Mouse (Mus musculus) hindbrain, embryonic 13.5 days (tissue): ENCODE data around the gene Sdk2. TPM values are rescaled to one million over a fixed set of nuclear protein-coding genes. Genes with fewer than 3 reads are reported as not detected.

ENCODE experiments used
- ATAC-seq: fragments of 200-750 bp; cut with Nextera tagmentation; 2 replicates; pipeline ENCODE4 v1.8.0; 2017; ENCODE audit warnings: moderate TSS enrichment; ENCODE audit not compliant: low FRiP score
- H3K27ac ChIP-seq: fragments of 300-500 bp; sonication (generic); 2 replicates; pipeline ENCODE4 v1.5.1; 2015; ENCODE audit warnings: inconsistent platforms, mild to moderate bottlenecking, moderate library complexity
- H3K27me3 ChIP-seq: fragments of 300-500 bp; sonication (generic); 2 replicates; pipeline ENCODE4 v1.6.1; 2015; ENCODE audit warnings: mild to moderate bottlenecking, inconsistent platforms
- H3K36me3 ChIP-seq: fragments of 300-500 bp; sonication (generic); 2 replicates; pipeline ENCODE4 v1.6.1; 2015; ENCODE audit warnings: mild to moderate bottlenecking, inconsistent platforms
- H3K4me1 ChIP-seq: fragments of 300-500 bp; sonication (generic); replicated peaks from 2 replicates; pipeline ENCODE4 v1.6.1; 2015; ENCODE audit warnings: inconsistent platforms
- H3K4me2 ChIP-seq: fragments of 300-500 bp; sonication (generic); 2 replicates; pipeline ENCODE4 v1.6.1; 2015; ENCODE audit warnings: inconsistent platforms, mild to moderate bottlenecking, moderate library complexity
- H3K4me3 ChIP-seq: fragments of 300-500 bp; sonication (generic); 2 replicates; pipeline ENCODE4 v1.5.1; 2015; ENCODE audit warnings: mild to moderate bottlenecking, inconsistent platforms
- H3K9ac ChIP-seq: fragments of 300-500 bp; sonication (generic); 2 replicates; pipeline ENCODE4 v1.6.1; 2015; ENCODE audit warnings: mild to moderate bottlenecking, inconsistent platforms
- H3K9me3 ChIP-seq: fragments of 300-500 bp; sonication (generic); 2 replicates; pipeline ENCODE4 v1.6.1; 2016; ENCODE audit warnings: inconsistent platforms
- WGBS: fragments of 180-500 bp; shearing (Covaris S2); methylation state at CpG from one replicate; pipeline ENCODE4 v1.1.7; 2015; 5-methylcytosine and 5-hydroxymethylcytosine counted together
- polyA plus RNA-seq: library from polyadenylated mRNA; unstranded; fragments of >200 nt; fragmentation: Nextera tagmentation; extraction: Ambion mirVana; gene quantifications from 2 replicates; pipeline ENCODE4 v1.2.1, GENCODE M21; 2015

Sdk2 gene
- polyA plus RNA-seq, 1 experiment from 2014 or later: 4.2 TPM

GRCm38 (mm10) chr11:113736848-113737552 is 329.8 kb downstream of the Sdk2 start:
- WGBS: 77% methylated on average over 11 of the region's 11 CpGs
- no peak overlapping the region for H3K27ac ChIP-seq
- ATAC-seq: no peak
- no peaks in the 10 kb centered on the region for H3K9me3 ChIP-seq
- no peak overlapping the region for H3K4me2 ChIP-seq
- peaks cover 10% of the 10 kb centered on the region for H3K36me3 ChIP-seq
- peaks cover 62% of the 10 kb centered on the region for H3K4me1 ChIP-seq
- H3K4me3 ChIP-seq: no peak overlapping the region
- H3K27me3 ChIP-seq: no peaks in the 10 kb centered on the region
- no peak overlapping the region for H3K9ac ChIP-seq

GRCm38 (mm10) chr11:113735151-113735550 is 331.7 kb downstream of the Sdk2 start:
- Histone ChIP-seq H3K9me3 (no peaks in the 10 kb centered on the region), H3K4me2 (no peak overlapping the region), H3K9ac (no peak overlapping the region), H3K4me3 (no peak overlapping the region), H3K27ac (no peak overlapping the region), H3K27me3 (no peaks in the 10 kb centered on the region), H3K4me1 (peaks cover 71% of the 10 kb centered on the region), H3K36me3 (peaks cover 3% of the 10 kb centered on the region; the same call in 1 of the 2 replicates)
- 80% methylated on average over 6 of the region's 6 CpGs for WGBS
- ATAC-seq: no peak

- no peak overlapping the region for H3K9ac ChIP-seq
- H3K4me1 ChIP-seq: peaks cover 66% of the 10 kb centered on the region
- WGBS: 48% methylated on average over 6 of the region's 6 CpGs
Measured at GRCm38 (mm10) chr11:113733631-113734364, 333.0 kb downstream of the Sdk2 start.

GRCm38 (mm10) chr11:113731945-113732612 is 334.8 kb downstream of the Sdk2 start:
- WGBS: 91% methylated on average over 10 of the region's 10 CpGs
- Histone ChIP-seq H3K4me3 (no peak overlapping the region), H3K9me3 (no peaks in the 10 kb centered on the region), H3K9ac (no peak overlapping the region), H3K27me3 (no peaks in the 10 kb centered on the region), H3K4me2 (no peak overlapping the region), H3K36me3 (peaks cover 27% of the 10 kb centered on the region), H3K27ac (no peak overlapping the region), H3K4me1 (peaks cover 65% of the 10 kb centered on the region)
- no peak for ATAC-seq

More at GRCm38 (mm10) chr11:113733631-113734364, 333.0 kb downstream of the Sdk2 start:
- Histone ChIP-seq H3K4me3 (no peak overlapping the region), H3K4me2 (no peak overlapping the region), H3K27me3 (no peaks in the 10 kb centered on the region), H3K27ac (0 out of 2 replicates have a peak overlapping the region, but pooled peaks have one; percentile 18), H3K36me3 (peaks cover 10% of the 10 kb centered on the region), H3K9me3 (no peaks in the 10 kb centered on the region)
- no peak for ATAC-seq

- H3K4me1 ChIP-seq: peaks cover 68% of the 10 kb centered on the region
- H3K9me3 ChIP-seq: no peaks in the 10 kb centered on the region
- no peak overlapping the region for H3K4me3 ChIP-seq
- no peak for ATAC-seq
- no peaks in the 10 kb centered on the region for H3K27me3 ChIP-seq
- H3K27ac ChIP-seq: no peak overlapping the region
- H3K9ac ChIP-seq: no peak overlapping the region
- peaks cover 38% of the 10 kb centered on the region for H3K36me3 ChIP-seq
- H3K4me2 ChIP-seq: no peak overlapping the region
- 85% methylated on average over 3 of the region's 3 CpGs for WGBS
Measured at GRCm38 (mm10) chr11:113730879-113731278, 336.0 kb downstream of the Sdk2 start.

GRCm38 (mm10) chr11:113729917-113730316 is 336.9 kb downstream of the Sdk2 start:
- ATAC-seq: no peak
- peaks cover 45% of the 10 kb centered on the region for H3K36me3 ChIP-seq
- no peak overlapping the region for H3K27ac ChIP-seq
- no peaks in the 10 kb centered on the region for H3K9me3 ChIP-seq
- H3K9ac ChIP-seq: no peak overlapping the region
- no peak overlapping the region for H3K4me2 ChIP-seq
- no peak overlapping the region for H3K4me3 ChIP-seq
- H3K27me3 ChIP-seq: no peaks in the 10 kb centered on the region
- 66% methylated on average over 8 of the region's 8 CpGs for WGBS
- H3K4me1 ChIP-seq: peaks cover 69% of the 10 kb centered on the region

GRCm38 (mm10) chr11:113729239-113729638 is 337.6 kb downstream of the Sdk2 start:
- H3K9ac ChIP-seq: no peak overlapping the region
- peak overlapping the region; percentile 40; the same call in 1 of the 2 replicates for H3K27ac ChIP-seq
- H3K4me3 ChIP-seq: no peak overlapping the region
- no peak for ATAC-seq
- 76% methylated on average over 21 of the region's 21 CpGs for WGBS
- peaks cover 63% of the 10 kb centered on the region for H3K4me1 ChIP-seq
- no peaks in the 10 kb centered on the region for H3K27me3 ChIP-seq
- no peaks in the 10 kb centered on the region for H3K9me3 ChIP-seq
- H3K4me2 ChIP-seq: no peak overlapping the region
- peaks cover 47% of the 10 kb centered on the region for H3K36me3 ChIP-seq

GRCm38 (mm10) chr11:113727992-113728391 is 338.9 kb downstream of the Sdk2 start:
- Histone ChIP-seq H3K27ac (peak overlapping the region; percentile 40; the same call in 1 of the 2 replicates), H3K9me3 (no peaks in the 10 kb centered on the region), H3K4me2 (no peak overlapping the region), H3K4me3 (no peak overlapping the region), H3K36me3 (peaks cover 47% of the 10 kb centered on the region), H3K4me1 (peaks cover 52% of the 10 kb centered on the region), H3K27me3 (no peaks in the 10 kb centered on the region), H3K9ac (no peak overlapping the region)
- no peak for ATAC-seq
- WGBS: 80% methylated on average over 6 of the region's 6 CpGs

- H3K9me3 ChIP-seq: no peaks in the 10 kb centered on the region
- H3K27me3 ChIP-seq: no peaks in the 10 kb centered on the region
- H3K36me3 ChIP-seq: peaks cover 46% of the 10 kb centered on the region
- H3K27ac ChIP-seq: peak overlapping the region; percentile 45; the same call in 1 of the 2 replicates
- WGBS: 86% methylated on average over 14 of the region's 14 CpGs
- H3K4me2 ChIP-seq: no peak overlapping the region
- ATAC-seq: no peak
- no peak overlapping the region for H3K4me3 ChIP-seq
- no peak overlapping the region for H3K9ac ChIP-seq
- peaks cover 58% of the 10 kb centered on the region for H3K4me1 ChIP-seq
Measured at GRCm38 (mm10) chr11:113726994-113727888, 339.6 kb downstream of the Sdk2 start.
